9 mouse cellular contexts compared by ENCODE assay signal in the genomic region with DNA sequence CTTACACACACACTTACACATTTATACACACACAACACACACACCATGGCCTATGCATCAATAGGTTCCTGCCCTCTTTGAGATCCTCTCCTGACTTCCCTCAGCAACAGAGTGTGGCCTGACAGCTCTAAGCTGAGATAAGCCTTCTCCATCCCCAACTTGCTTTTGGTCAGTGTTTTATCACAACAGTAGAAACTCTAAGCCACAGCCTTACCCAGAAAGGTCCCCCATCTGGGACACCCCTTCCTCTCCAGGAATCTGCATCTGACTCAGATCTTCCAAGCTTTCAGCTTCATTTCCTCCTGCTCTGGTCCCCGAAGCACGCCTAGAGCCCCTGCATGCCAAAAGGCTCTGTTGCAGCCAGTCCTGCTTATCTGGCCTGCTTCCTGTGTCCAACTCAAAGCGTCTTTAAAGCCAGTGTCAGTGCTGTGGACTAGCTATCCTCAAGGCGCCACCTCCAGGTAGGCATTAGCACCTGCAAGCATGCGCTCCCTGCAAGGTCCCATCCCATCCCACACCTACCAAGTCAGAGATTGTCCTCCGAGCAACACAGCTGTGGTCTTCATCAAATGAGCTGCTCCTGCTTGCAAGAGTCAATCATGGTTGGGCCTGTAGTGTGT.
DNase-seq lines count a peak whose midpoint lies in the region; ATAC-seq and TF ChIP-seq lines count a peak whose summit lies in the region.
"Had no signal": no experiment of that assay in that cellular context is flagged by ENCODE, and none has a peak within 500 bp of the region (broad histone marks: within the 10 kb centered on the region; RNA-seq: fewer than 3 reads in every experiment).

No protein-coding gene starts in this region.

- no peak for TF ChIP-seq POLR2A in thymus, adult 2 months (IDR thresholded peaks at IDR 0.05; ENCODE audit: control insufficient read depth, extremely low read depth, insufficient read depth, low read length, poor library complexity)

- 13% methylated on average over 6 of the region's 6 CpGs for WGBS in thymus, adult 2 months

- H3K27ac ChIP-seq in thymus, adult 2 months (ENCODE audit: control insufficient read depth, insufficient read depth, low read length), result no peak overlapping the region

- peak; percentile 56; the same call in 1 of the 2 replicates for TF ChIP-seq CTCF in thymus, adult 2 months (IDR thresholded peaks at IDR 0.05; ENCODE audit: borderline replicate concordance, control insufficient read depth, extremely low read depth, insufficient read depth, low read length, poor library complexity)

- H3K36me3 ChIP-seq in thymus, adult 2 months (ENCODE audit: control insufficient read depth, insufficient read depth, low read length), result no peaks in the 10 kb centered on the region

- peak; percentile 18 to 69 for DNase-seq in adrenal gland, adult (ENCODE audit: inconsistent age in 2 of 2, low spot score in 1 of 2)
- DNase-seq in adrenal gland, adult 8-10 months, result no peak
- DNase-seq in thymus, adult 2 months, result peak; percentile 25
- DNase-seq in thymus, adult 18-20 months, result no peak
- DNase-seq in gastrocnemius, postnatal 14 days, result peak; percentile 59
- DNase-seq in kidney, postnatal 10 days, result peak; percentile 76
- DNase-seq in thymus, postnatal 25 days, result peak; percentile 14

- H3K4me1 ChIP-seq in thymus, adult 2 months (replicated peaks; ENCODE audit: control insufficient read depth, insufficient read depth, low read length), result no peaks in the 10 kb centered on the region

- H3K27me3 ChIP-seq in thymus, adult 2 months (ENCODE audit: control insufficient read depth, insufficient read depth, low read length), result no peaks in the 10 kb centered on the region

- no peak overlapping the region for H3K4me3 ChIP-seq in thymus, adult 2 months (ENCODE audit: control insufficient read depth, insufficient read depth, low read length)
- H3K4me3 ChIP-seq: myocyte had no signal

- intact Hi-C loops in gastrocnemius, postnatal 14 days (cut with DNase I; ENCODE audit: low total_unique reads), result loop anchor here (10.0 kb wide), 1 partner anchor 608 kb away; no protein-coding TSS in a partner anchor

- peak; percentile 90 for ATAC-seq in megakaryocyte, adult 5-6 weeks (ENCODE audit: poor library complexity, severe bottlenecking)

Comparison
In these comparisons a context has a peak if more than half of its experiments do, and no peak if none do; other contexts are left out.
1. DNase-seq: peak in adrenal gland, adult (2 of 2), thymus, adult 2 months (single experiment), gastrocnemius, postnatal 14 days (single experiment), kidney, postnatal 10 days (single experiment) and thymus, postnatal 25 days (single experiment); none in adrenal gland, adult 8-10 months (single experiment) and thymus, adult 18-20 months (0 of 2).